Mouse (Mus musculus) hindbrain, postnatal 0 days (tissue): Measurements from ENCODE around the gene Asic3. TPM values are rescaled to one million over a fixed set of nuclear protein-coding genes. Genes with fewer than 3 reads are reported as not detected.

Source experiments
- ATAC-seq: fragments of 200-750 bp; cut with Nextera tagmentation; 2 replicates; pipeline ENCODE4 v1.8.0; 2017; ENCODE audit warnings: mild to moderate bottlenecking, moderate TSS enrichment, moderate library complexity
- DNase-seq: peaks from one replicate; pipeline ENCODE4 v3.0.0-alpha.2; 2015; ENCODE audit warnings: low spot score
- H3K27ac ChIP-seq: fragments of 300-500 bp; sonication (generic); 2 replicates; pipeline ENCODE4 v1.5.1; 2014; ENCODE audit warnings: mild to moderate bottlenecking
- H3K27me3 ChIP-seq: fragments of 300-500 bp; sonication (generic); 2 replicates; pipeline ENCODE4 v1.6.1; 2014; ENCODE audit warnings: low read length, mixed read lengths; ENCODE audit not compliant: insufficient read depth
- H3K36me3 ChIP-seq: fragments of 300-500 bp; sonication (generic); 2 replicates; pipeline ENCODE4 v1.6.1; 2014; ENCODE audit warnings: low read length, mixed read lengths; ENCODE audit not compliant: insufficient read depth
- H3K4me1 ChIP-seq: fragments of 300-500 bp; sonication (generic); 2 replicates; pipeline ENCODE4 v1.6.1; 2014; ENCODE audit warnings: antibody characterized with exemption, low read length, mixed read lengths; ENCODE audit not compliant: insufficient read depth
- H3K4me2 ChIP-seq: fragments of 300-500 bp; sonication (generic); 2 replicates; pipeline ENCODE4 v1.6.1; 2014; ENCODE audit warnings: low read depth, mild to moderate bottlenecking, low read length, moderate library complexity, mixed read lengths
- H3K4me3 ChIP-seq: fragments of 300-500 bp; sonication (generic); 2 replicates; pipeline ENCODE4 v1.5.1; 2014; ENCODE audit warnings: low read length
- H3K9ac ChIP-seq: fragments of 300-500 bp; sonication (generic); replicated peaks from 2 replicates; pipeline ENCODE4 v1.6.1; 2014; ENCODE audit warnings: mild to moderate bottlenecking, low read length, moderate library complexity, mixed read lengths
- H3K9me3 ChIP-seq: fragments of 300-500 bp; sonication (generic); 2 replicates; pipeline ENCODE4 v1.6.1; 2016; ENCODE audit warnings: low read length, mixed read lengths
- CTCF ChIP-seq: IDR thresholded peaks from 2 replicates; pipeline ENCODE4 v1.5.1; 2016; ENCODE audit warnings: antibody characterized with exemption, control low read depth, low read depth
- WGBS: fragments of 180-500 bp; shearing (Covaris S2); extraction: QIAGEN DNeasy Blood & Tissue Kit; methylation state at CpG from one replicate; pipeline ENCODE4 v1.1.7; 2014; 5-methylcytosine and 5-hydroxymethylcytosine counted together
- polyA plus RNA-seq: library from polyadenylated mRNA; unstranded; fragments of >200 nt; fragmentation: Nextera tagmentation; extraction: Ambion mirVana; gene quantifications from 2 replicates; pipeline ENCODE4 v1.2.1, GENCODE M21; 2015
- total RNA-seq: library from RNA; depleted of rRNA; stranded (reverse); fragments of >200 nt; gene quantifications from 2 replicates; pipeline ENCODE4 v1.2.3, GENCODE M21; 2014

Asic3 gene
- total and polyA plus RNA-seq, 2 experiments from 2014 or later, result 0.37 to 0.58 TPM

GRCm38 (mm10) chr5:24401969-24402368, 11.2 kb upstream of the Asic3 start:
- Histone ChIP-seq H3K27me3 (no peaks in the 10 kb centered on the region), H3K36me3 (peaks cover 6% of the 10 kb centered on the region), H3K9ac (no peak overlapping the region), H3K4me2 (no peak overlapping the region), H3K4me3 (no peak overlapping the region), H3K4me1 (no peaks in the 10 kb centered on the region), H3K27ac (no peak overlapping the region), H3K9me3 (no peaks in the 10 kb centered on the region)
- WGBS, result 40% methylated on average over 9 of the region's 9 CpGs
- DNase-seq (peak; percentile 66), ATAC-seq (peak; percentile 67)
- no peak for TF ChIP-seq CTCF

GRCm38 (mm10) chr5:24404594-24405360, 8.4 kb upstream of the Asic3 start:
- no peak for DNase-seq
- Histone ChIP-seq H3K27me3 (no peaks in the 10 kb centered on the region), H3K9ac (no peak overlapping the region), H3K4me2 (no peak overlapping the region), H3K4me1 (no peaks in the 10 kb centered on the region), H3K36me3 (peaks cover 12% of the 10 kb centered on the region), H3K27ac (no peak overlapping the region), H3K4me3 (no peak overlapping the region), H3K9me3 (no peaks in the 10 kb centered on the region)
- no peak for TF ChIP-seq CTCF
- no peak for ATAC-seq
- WGBS, result 77% methylated on average over 6 of the region's 6 CpGs

GRCm38 (mm10) chr5:24405389-24405876, 7.8 kb upstream of the Asic3 start:
- H3K4me2 ChIP-seq, result no peak overlapping the region
- TF ChIP-seq CTCF, result no peak
- H3K27ac ChIP-seq, result no peak overlapping the region
- H3K4me3 ChIP-seq, result no peak overlapping the region
- H3K36me3 ChIP-seq, result peaks cover 12% of the 10 kb centered on the region; the same call in 1 of the 2 replicates
- WGBS, result 68% methylated on average over 3 of the region's 3 CpGs
- H3K9me3 ChIP-seq, result no peaks in the 10 kb centered on the region
- H3K9ac ChIP-seq, result no peak overlapping the region
- no peaks in the 10 kb centered on the region for H3K4me1 ChIP-seq
- no peak for ATAC-seq
- DNase-seq, result no peak
- no peaks in the 10 kb centered on the region for H3K27me3 ChIP-seq

GRCm38 (mm10) chr5:24408651-24409050, 4.5 kb upstream of the Asic3 start:
- ATAC-seq, result no peak
- H3K4me1 ChIP-seq, result no peaks in the 10 kb centered on the region
- no peak overlapping the region for H3K9ac ChIP-seq
- no peak overlapping the region for H3K27ac ChIP-seq
- H3K27me3 ChIP-seq, result no peaks in the 10 kb centered on the region
- DNase-seq, result no peak
- H3K4me3 ChIP-seq, result no peak overlapping the region
- no peaks in the 10 kb centered on the region for H3K9me3 ChIP-seq
- TF ChIP-seq CTCF, result no peak
- WGBS, result 76% methylated on average over 13 of the region's 13 CpGs
- H3K4me2 ChIP-seq, result no peak overlapping the region
- H3K36me3 ChIP-seq, result peaks cover 12% of the 10 kb centered on the region; the same call in 1 of the 2 replicates

- DNase-seq (no peak), ATAC-seq (no peak)
- TF ChIP-seq CTCF, result no peak
- Histone ChIP-seq H3K9ac (no peak overlapping the region), H3K27me3 (no peaks in the 10 kb centered on the region), H3K36me3 (peaks cover 7% of the 10 kb centered on the region; the same call in 1 of the 2 replicates), H3K4me1 (no peaks in the 10 kb centered on the region), H3K9me3 (no peaks in the 10 kb centered on the region), H3K27ac (no peak overlapping the region), H3K4me2 (no peak overlapping the region), H3K4me3 (no peak overlapping the region)
- WGBS, result 53% methylated on average over 2 of the region's 2 CpGs
Measured at GRCm38 (mm10) chr5:24409466-24409865, 3.7 kb upstream of the Asic3 start.

- peaks cover 8% of the 10 kb centered on the region for H3K4me1 ChIP-seq
- H3K9ac ChIP-seq, result no peak overlapping the region
- ATAC-seq, result no peak
- no peak overlapping the region for H3K4me3 ChIP-seq
- no peak for DNase-seq
- H3K9me3 ChIP-seq, result no peaks in the 10 kb centered on the region
- WGBS, result 95% methylated on average over 2 of the region's 2 CpGs
- H3K27me3 ChIP-seq, result no peaks in the 10 kb centered on the region
- H3K27ac ChIP-seq, result no peak overlapping the region
- H3K36me3 ChIP-seq, result 0 out of 2 replicates have a peak, but pooled peaks cover 6% of the 10 kb centered on the region
- TF ChIP-seq CTCF, result no peak
- no peak overlapping the region for H3K4me2 ChIP-seq
Measured at GRCm38 (mm10) chr5:24412063-24412462, 1.1 kb upstream of the Asic3 start.

GRCm38 (mm10) chr5:24413938-24414337, 746 bp downstream of the Asic3 start:
- no peak overlapping the region for H3K9ac ChIP-seq
- no peak for TF ChIP-seq CTCF
- peaks cover 8% of the 10 kb centered on the region for H3K4me1 ChIP-seq
- H3K4me3 ChIP-seq, result no peak overlapping the region
- ATAC-seq, result no peak
- no peaks in the 10 kb centered on the region for H3K27me3 ChIP-seq
- WGBS, result 73% methylated on average over 13 of the region's 13 CpGs
- H3K4me2 ChIP-seq, result no peak overlapping the region
- H3K9me3 ChIP-seq, result no peaks in the 10 kb centered on the region
- no peak for DNase-seq
- no peak overlapping the region for H3K27ac ChIP-seq
- no peaks in the 10 kb centered on the region for H3K36me3 ChIP-seq
